Mouse (Mus musculus): ENCODE results near the gene Efnb1. TPM values are rescaled to one million over a fixed set of nuclear protein-coding genes. Genes with fewer than 3 reads are reported as not detected.
"Not testable (repeated sequence)": the region's sequence is repeated elsewhere in the genome, so short reads cannot be mapped to it uniquely, and the experiment has no call there.

The Efnb1 gene
- polyA plus RNA-seq (2015; fragmentation: Nextera tagmentation; extraction: Ambion mirVana) = 67.6 and 71.9 TPM in 2 replicates

DNA sequence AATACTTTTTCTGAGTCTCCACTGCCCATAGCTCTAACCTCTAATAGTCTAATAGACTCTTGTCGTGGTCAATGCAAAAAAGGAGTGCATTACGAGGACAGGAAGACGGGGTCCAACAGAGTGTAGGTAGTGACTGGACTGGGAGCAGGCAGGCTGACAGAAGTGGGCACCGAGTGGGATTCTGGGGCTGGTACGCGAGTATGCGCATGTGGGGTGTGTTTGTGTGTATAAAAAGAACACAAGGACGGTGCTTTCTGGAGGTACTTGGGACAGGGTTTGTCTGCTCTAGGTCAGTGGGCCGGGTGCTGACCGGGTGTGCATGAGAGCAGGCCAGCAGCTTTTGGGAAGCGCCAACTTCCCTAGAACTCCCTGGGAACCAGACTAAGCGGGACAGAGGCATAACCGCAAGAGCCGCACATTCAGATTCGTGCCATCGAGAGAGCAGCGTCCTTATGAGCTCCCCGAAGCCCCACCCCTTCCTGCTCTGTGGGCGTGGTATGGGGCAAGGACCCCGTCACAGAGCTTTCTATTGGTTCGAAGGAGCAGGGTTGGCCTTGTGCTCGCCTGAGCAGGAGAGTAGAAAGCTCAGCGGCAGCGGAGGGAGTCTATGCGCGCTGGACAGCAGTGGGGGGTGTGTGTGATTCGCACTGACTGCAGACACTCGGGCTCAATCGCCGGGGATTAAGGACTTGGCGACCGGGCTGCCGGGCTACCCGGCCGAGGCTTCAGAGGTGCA is at the start of gene Efnb1:
Gene Efnb1, plus strand, starts transcription at position 608 of the 736 bp plus-strand sequence.
- ATAC-seq = peak; percentile 95
- Histone ChIP-seq H3K4me1 (peaks cover 13% of the 10 kb centered on the region), H3K36me3 (ENCODE audit: poor library complexity, severe bottlenecking) (no peaks in the 10 kb centered on the region), H3K27me3 (peaks cover 18% of the 10 kb centered on the region; the same call in 1 of the 2 replicates), H3K4me2 (peak within 1 kb of the TSS; percentile 89), H3K27ac (peak within 1 kb of the TSS; percentile 88), H3K9me3 (replicated peaks) (no peaks in the 10 kb centered on the region), H3K4me3 (peak within 1 kb of the TSS; percentile 79), H3K9ac (peak within 1 kb of the TSS; percentile 98)
- 27% methylated on average over 35 of the region's 35 CpGs for WGBS

DNA sequence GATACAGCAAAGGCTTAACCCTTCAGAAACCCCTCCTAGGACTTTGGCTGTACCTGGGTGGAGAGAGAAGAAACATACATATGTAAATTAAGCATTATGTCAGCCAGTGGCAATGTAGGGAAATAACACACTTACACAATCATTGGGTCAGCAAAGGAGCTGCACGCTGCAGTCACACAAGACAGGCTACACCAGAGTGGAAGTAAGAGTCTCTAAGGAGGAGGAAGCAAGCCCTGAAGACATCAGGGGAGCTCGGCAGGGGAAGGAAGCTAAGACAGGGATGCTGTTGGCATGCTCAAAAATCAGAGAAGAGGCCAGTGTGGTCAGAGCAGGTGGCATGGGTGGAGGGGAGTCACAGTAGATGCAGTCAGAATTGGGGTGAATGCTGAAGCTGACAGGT is 43.2 kb upstream of the Efnb1 start:
- H3K4me2 ChIP-seq = no peak overlapping the region
- ATAC-seq = no peak
- no peaks in the 10 kb centered on the region for H3K4me1 ChIP-seq
- H3K9me3 ChIP-seq (replicated peaks) = no peaks in the 10 kb centered on the region
- H3K27ac ChIP-seq = no peak overlapping the region
- H3K4me3 ChIP-seq = no peak overlapping the region
- peaks cover 7% of the 10 kb centered on the region; the same call in 1 of the 2 replicates for H3K27me3 ChIP-seq
- no peak overlapping the region for H3K9ac ChIP-seq
- H3K36me3 ChIP-seq (ENCODE audit: poor library complexity, severe bottlenecking) = no peaks in the 10 kb centered on the region
- WGBS = 76% methylated on average over 2 of the region's 2 CpGs

DNA sequence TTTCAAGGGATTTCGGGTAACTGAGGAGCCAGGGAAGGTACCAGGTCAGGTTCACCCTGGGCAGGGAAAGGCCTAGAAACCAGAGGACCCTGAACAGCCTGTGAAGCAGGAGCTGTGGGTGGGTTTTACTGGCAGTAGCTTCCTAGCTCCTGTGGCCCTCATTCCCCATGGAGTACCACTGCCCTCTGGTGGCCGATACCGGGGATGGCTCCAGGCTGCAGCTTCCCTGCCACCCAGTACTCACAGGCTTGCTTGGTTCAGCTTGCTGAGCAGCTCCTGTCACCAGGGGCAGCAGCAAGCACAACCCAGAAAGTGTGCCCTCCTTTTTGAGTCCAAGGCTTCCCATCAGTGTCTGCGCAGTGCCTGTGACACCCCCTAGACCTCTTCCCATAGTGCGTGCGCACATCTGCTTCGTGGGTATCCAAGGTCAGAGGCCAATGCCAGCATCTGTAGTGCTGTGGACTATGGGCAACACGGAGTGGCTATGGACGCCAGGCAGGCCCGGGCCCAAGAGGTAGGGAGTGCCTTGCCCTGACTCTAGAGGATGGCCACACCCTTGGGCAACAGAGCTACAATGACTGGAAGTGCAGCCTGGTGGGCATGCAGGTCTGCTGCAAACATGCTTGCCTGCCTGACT is 24.7 kb upstream of the Efnb1 start:
- not testable (repeated sequence) for H3K9ac ChIP-seq; H3K4me3 ChIP-seq; H3K27ac ChIP-seq; H3K27me3 ChIP-seq; H3K4me2 ChIP-seq; H3K36me3 ChIP-seq (ENCODE audit: poor library complexity, severe bottlenecking); H3K4me1 ChIP-seq; H3K9me3 ChIP-seq (replicated peaks)
- 72% methylated on average over 7 of the region's 10 CpGs for WGBS
- peak; percentile 74; the same call in 1 of the 2 replicates for ATAC-seq

GRCm38 (mm10) chrX:99119510-99119909 is 16.4 kb upstream of the Efnb1 start:
- no peak overlapping the region for H3K4me2 ChIP-seq
- H3K27me3 ChIP-seq = no peaks in the 10 kb centered on the region; the same call in 1 of the 2 replicates
- no peaks in the 10 kb centered on the region for H3K4me1 ChIP-seq
- H3K4me3 ChIP-seq = no peak overlapping the region
- no peak overlapping the region for H3K9ac ChIP-seq
- ATAC-seq = no peak
- H3K36me3 ChIP-seq (ENCODE audit: poor library complexity, severe bottlenecking) = no peaks in the 10 kb centered on the region
- no peaks in the 10 kb centered on the region for H3K9me3 ChIP-seq (replicated peaks)
- H3K27ac ChIP-seq = no peak overlapping the region
- 91% methylated on average over 5 of the region's 5 CpGs for WGBS

GRCm38 (mm10) chrX:99130059-99130458 is 5.9 kb upstream of the Efnb1 start:
- no peak overlapping the region for H3K4me3 ChIP-seq
- H3K36me3 ChIP-seq (ENCODE audit: poor library complexity, severe bottlenecking) = no peaks in the 10 kb centered on the region
- H3K27me3 ChIP-seq = peaks cover 24% of the 10 kb centered on the region
- no peak overlapping the region for H3K9ac ChIP-seq
- no peak overlapping the region for H3K27ac ChIP-seq
- no peak overlapping the region for H3K4me2 ChIP-seq
- no peaks in the 10 kb centered on the region for H3K4me1 ChIP-seq
- 37% methylated on average over 3 of the region's 3 CpGs for WGBS
- H3K9me3 ChIP-seq (replicated peaks) = no peaks in the 10 kb centered on the region
- peak; percentile 41; the same call in 1 of the 2 replicates for ATAC-seq

- H3K27me3 ChIP-seq = peaks cover 21% of the 10 kb centered on the region
- H3K36me3 ChIP-seq (ENCODE audit: poor library complexity, severe bottlenecking) = no peaks in the 10 kb centered on the region
- H3K4me3 ChIP-seq = no peak overlapping the region
- H3K27ac ChIP-seq = no peak overlapping the region
- no peaks in the 10 kb centered on the region for H3K4me1 ChIP-seq
- WGBS = 74% methylated on average over 6 of the region's 6 CpGs
- no peak overlapping the region for H3K4me2 ChIP-seq
- H3K9ac ChIP-seq = no peak overlapping the region
- H3K9me3 ChIP-seq (replicated peaks) = no peaks in the 10 kb centered on the region
- no peak for ATAC-seq
These were observed 3.4 kb upstream of the Efnb1 start for GRCm38 (mm10) chrX:99132573-99132972.

DNA sequence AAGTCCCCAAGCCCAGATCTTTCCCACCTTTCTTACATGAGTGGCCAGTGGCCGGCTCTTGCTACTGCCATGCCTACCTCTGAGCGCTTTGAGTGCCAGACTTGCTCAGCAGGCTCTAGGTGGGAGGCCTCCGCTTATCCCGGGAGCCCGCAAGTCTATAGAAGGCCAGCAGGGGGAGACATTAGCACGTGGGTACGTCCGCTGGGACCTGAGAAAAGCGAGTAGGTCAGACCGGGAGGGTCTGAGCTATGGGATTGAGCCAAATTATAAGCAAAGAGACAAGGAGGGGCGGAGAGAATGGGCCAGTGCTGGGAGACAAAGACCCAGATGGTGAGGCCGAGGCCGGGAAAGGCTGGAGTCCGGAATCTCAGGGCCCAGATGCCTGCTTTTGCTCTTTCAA is 1.0 kb upstream of the Efnb1 start:
- Histone ChIP-seq H3K36me3 (ENCODE audit: poor library complexity, severe bottlenecking) (no peaks in the 10 kb centered on the region), H3K4me3 (peak overlapping the region; percentile 79)
- peak; percentile 48 for ATAC-seq

DNA sequence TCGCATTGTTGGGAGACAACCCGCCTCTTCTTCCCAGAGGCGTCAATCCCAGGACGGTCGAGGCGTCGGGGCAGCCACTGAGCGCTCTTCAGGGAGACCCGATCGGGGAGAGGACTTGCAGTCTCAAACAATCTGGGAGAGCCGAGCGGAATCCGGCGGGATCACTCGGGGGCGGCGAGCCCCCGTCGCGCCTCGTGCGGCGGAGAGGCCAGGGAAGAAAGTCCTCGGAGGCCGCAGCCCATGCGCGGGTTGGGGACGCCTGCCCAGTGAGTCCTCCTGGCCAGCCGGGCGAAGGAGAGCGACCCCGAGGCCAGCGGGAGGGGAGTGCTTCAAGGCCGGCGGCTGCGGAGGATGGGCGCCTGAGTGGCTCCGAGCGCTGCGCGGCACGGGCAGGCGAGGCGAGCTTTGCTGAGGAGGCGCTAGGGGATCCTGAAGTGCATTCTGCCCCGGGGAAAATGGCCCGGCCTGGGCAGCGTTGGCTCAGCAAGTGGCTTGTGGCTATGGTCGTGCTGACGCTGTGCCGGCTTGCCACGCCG is 569 bp downstream of the Efnb1 start:
- no peak for ATAC-seq
- Histone ChIP-seq H3K9ac (peak overlapping the region; percentile 98), H3K4me1 (peaks cover 21% of the 10 kb centered on the region), H3K27me3 (peaks cover 17% of the 10 kb centered on the region; the same call in 1 of the 2 replicates), H3K4me2 (peak overlapping the region; percentile 89), H3K4me3 (peak overlapping the region; percentile 79), H3K36me3 (ENCODE audit: poor library complexity, severe bottlenecking) (no peaks in the 10 kb centered on the region), H3K27ac (peak overlapping the region; percentile 87), H3K9me3 (replicated peaks) (no peaks in the 10 kb centered on the region)
- WGBS = 29% methylated on average over 48 of the region's 53 CpGs

More for the DNA sequence above, 1.0 kb upstream of the Efnb1 start:
- H3K4me2 ChIP-seq = peak overlapping the region; percentile 62
- peaks cover 5% of the 10 kb centered on the region for H3K4me1 ChIP-seq
- no peaks in the 10 kb centered on the region for H3K9me3 ChIP-seq (replicated peaks)
- WGBS = 16% methylated on average over 14 of the region's 14 CpGs
- peak overlapping the region; percentile 59; the same call in 1 of the 2 replicates for H3K9ac ChIP-seq
- peak overlapping the region; percentile 88 for H3K27ac ChIP-seq
- H3K27me3 ChIP-seq = peaks cover 17% of the 10 kb centered on the region; the same call in 1 of the 2 replicates

DNA sequence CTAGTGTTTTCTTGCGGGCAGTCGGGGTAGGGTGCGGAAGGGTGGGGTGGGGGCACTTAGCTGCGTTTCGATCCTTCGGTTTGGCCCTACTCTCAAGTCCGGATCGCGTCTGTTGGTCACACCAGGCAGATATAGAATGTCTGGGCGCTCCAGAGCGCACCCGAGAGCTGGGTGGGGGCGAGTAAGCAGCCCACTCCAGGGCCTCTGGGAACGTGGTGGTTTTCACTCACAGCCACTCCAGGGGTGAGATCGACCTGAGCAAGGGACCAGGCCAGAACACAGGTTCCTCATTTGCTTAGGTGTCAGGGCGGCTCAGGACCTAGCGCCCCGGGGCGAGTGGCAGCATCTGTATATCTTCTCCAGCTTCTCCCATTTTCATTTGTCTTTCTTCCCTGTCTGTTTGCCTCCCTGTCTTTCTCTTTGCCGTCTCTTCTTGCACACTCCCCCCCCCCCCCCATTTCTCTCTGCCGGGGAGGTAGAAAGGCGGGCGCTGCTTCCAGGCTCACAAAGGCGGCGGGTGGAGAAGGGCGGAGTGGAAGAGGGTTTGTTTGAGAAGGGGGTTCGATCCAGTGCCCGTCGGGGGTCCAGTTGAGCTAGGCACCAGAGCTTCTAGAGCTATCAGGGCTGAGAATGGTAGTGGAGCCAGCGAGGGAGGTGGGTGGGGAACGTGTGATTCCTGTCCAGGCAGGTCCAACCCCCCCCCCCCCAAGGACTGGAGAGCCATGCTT is 1.4 kb downstream of the Efnb1 start:
- Histone ChIP-seq H3K4me3 (peak overlapping the region; percentile 79), H3K9ac (peak overlapping the region; percentile 98), H3K36me3 (ENCODE audit: poor library complexity, severe bottlenecking) (no peaks in the 10 kb centered on the region), H3K9me3 (replicated peaks) (no peaks in the 10 kb centered on the region), H3K4me2 (peak overlapping the region; percentile 89), H3K27ac (peak overlapping the region; percentile 87), H3K27me3 (peaks cover 15% of the 10 kb centered on the region; the same call in 1 of the 2 replicates), H3K4me1 (peaks cover 29% of the 10 kb centered on the region)
- 34% methylated on average over 29 of the region's 31 CpGs for WGBS
- no peak for ATAC-seq

DNA sequence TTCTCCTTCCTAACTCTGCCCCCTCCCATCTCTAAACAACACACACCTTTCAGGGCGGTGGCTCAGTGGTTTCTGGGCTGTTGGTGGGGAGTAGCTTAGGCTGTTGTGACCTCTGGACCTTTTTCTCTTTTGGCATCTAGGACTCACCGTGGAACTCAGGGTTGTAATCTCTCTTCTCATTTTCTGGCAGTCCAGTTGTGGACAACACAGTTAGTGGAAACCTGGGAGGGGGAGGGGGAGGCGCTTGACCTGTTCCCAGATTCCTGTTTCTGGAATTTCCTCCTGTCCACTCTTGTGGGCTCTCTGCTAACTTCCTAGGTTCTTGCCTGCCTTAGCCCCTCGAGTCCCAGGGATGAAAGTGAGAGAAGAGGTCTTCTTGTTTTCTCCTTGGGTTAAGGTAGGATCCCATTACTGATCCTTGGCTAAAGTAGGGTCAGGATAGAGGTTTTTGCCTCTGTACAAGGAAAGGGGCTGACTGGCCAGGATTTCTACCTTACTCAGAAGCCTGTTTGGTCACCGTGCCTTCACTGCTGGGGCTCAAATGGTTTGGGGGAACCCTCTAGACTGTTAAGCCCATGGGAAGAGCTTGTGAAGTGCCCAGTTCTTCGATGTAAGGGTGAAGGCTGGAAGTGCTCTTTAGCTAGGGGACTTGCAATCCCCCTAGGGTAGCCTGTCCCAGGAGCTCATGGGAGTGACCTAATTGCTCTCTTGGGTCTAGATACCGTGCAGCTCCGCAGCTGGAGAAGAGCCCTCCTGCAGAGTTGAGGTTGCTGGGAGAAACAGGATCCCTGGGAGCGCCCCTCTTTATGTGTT is 2.2 kb downstream of the Efnb1 start:
- Histone ChIP-seq H3K4me2 (peak overlapping the region; percentile 89), H3K9ac (peak overlapping the region; percentile 98), H3K4me1 (peaks cover 37% of the 10 kb centered on the region), H3K27ac (peak overlapping the region; percentile 87), H3K4me3 (peak overlapping the region; percentile 79), H3K27me3 (peaks cover 15% of the 10 kb centered on the region; the same call in 1 of the 2 replicates), H3K36me3 (ENCODE audit: poor library complexity, severe bottlenecking) (no peaks in the 10 kb centered on the region), H3K9me3 (replicated peaks) (no peaks in the 10 kb centered on the region)
- ATAC-seq = no peak
- WGBS = 22% methylated on average over 9 of the region's 9 CpGs

GRCm38 (mm10) chrX:99141079-99141478 is 5.1 kb downstream of the Efnb1 start:
- 34% methylated on average over 8 of the region's 8 CpGs for WGBS
- peak overlapping the region; percentile 87 for H3K27ac ChIP-seq
- no peak for ATAC-seq

More at GRCm38 (mm10) chrX:99141079-99141478, 5.1 kb downstream of the Efnb1 start:
- peak overlapping the region; percentile 79 for H3K4me3 ChIP-seq
- peak overlapping the region; percentile 98 for H3K9ac ChIP-seq
- H3K9me3 ChIP-seq (replicated peaks) = no peaks in the 10 kb centered on the region
- peaks cover 67% of the 10 kb centered on the region for H3K4me1 ChIP-seq
- 0 out of 2 replicates have a peak, but pooled peaks cover 3% of the 10 kb centered on the region for H3K27me3 ChIP-seq
- H3K36me3 ChIP-seq (ENCODE audit: poor library complexity, severe bottlenecking) = peaks cover 10% of the 10 kb centered on the region
- H3K4me2 ChIP-seq = peak overlapping the region; percentile 89

Data from forebrain, embryonic 13.5 days (tissue).